Mouse (Mus musculus) cortical plate, adult 2 months (tissue): ENCODE measurements around the gene B230217C12Rik. TPM values are rescaled to one million over a fixed set of nuclear protein-coding genes. Genes with fewer than 3 reads are reported as not detected.
A peak's percentile ranks its signal among the peaks of the same experiment; 100 is the strongest.
"Not testable (repeated sequence)": the region's sequence is repeated elsewhere in the genome, so short reads cannot be mapped to it uniquely, and the experiment has no call there.

Experiments used
- H3K27ac ChIP-seq: fragments of 200-500 bp; 2 replicates; pipeline ENCODE4 v1.5.1; 2012; ENCODE audit warnings: low read length, control low read depth, inconsistent platforms; ENCODE audit not compliant: insufficient read depth
- H3K4me1 ChIP-seq: fragments of 200-500 bp; 2 replicates; pipeline ENCODE4 v1.6.1; 2011; ENCODE audit warnings: low read length; ENCODE audit not compliant: control insufficient read depth, insufficient read depth
- H3K4me3 ChIP-seq: fragments of 200-500 bp; 2 replicates; pipeline ENCODE4 v1.5.1; 2011; ENCODE audit warnings: mild to moderate bottlenecking, low read length, control low read depth; ENCODE audit not compliant: insufficient read depth
- CTCF ChIP-seq: fragments of 200-500 bp; IDR thresholded peaks from 2 replicates; pipeline ENCODE4 v1.5.1; 2011; ENCODE audit warnings: mild to moderate bottlenecking, control low read depth, low read length; ENCODE audit not compliant: insufficient read depth; ENCODE audit errors: extremely low read depth
- POLR2A ChIP-seq: fragments of 200-500 bp; IDR thresholded peaks from 2 replicates; pipeline ENCODE4 v1.6.1; 2011; ENCODE audit warnings: mild to moderate bottlenecking, low read length, control low read depth; ENCODE audit not compliant: insufficient read depth; ENCODE audit errors: extremely low read depth
- polyA plus RNA-seq: library from polyadenylated mRNA; depleted of rRNA; stranded (reverse); fragments of >200 nt; gene quantifications from 2 replicates; pipeline ENCODE4 v1.2.3, GENCODE M21; 2012

B230217C12Rik gene
- polyA plus RNA-seq, 1 experiment: 122 TPM

DNA sequence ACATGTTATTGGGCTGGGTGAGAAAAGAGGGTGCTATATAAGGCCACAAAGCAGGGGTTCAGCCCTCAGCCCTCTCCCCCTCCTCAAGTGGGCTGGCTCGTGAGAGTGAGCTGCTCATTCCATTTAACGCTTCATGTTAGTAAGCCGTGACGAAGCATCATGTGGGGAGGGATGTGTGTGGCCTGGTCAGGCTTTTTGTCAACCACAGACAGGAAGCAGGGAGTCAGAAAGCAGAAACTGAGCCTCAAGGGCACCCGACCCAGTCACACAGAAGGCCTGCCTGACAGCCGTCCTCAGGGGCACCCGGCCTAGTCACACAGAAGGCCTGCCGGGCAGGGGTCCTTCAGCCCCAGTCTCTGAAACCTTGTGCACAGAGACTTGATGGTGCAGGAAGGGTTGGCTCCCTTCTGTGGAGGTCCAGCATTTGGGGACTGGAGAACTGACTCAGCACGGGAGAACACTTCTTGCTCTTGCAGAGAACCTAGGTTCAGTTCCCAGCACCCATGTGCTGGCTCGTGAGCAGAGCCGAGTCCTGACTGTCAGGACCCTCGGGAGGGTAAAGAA, 10.6 kb upstream of the B230217C12Rik start:
- H3K27ac ChIP-seq: no peak overlapping the region
- no peak overlapping the region for H3K4me3 ChIP-seq
- H3K4me1 ChIP-seq: peaks cover 6% of the 10 kb centered on the region; the same call in 1 of the 2 replicates
- TF ChIP-seq POLR2A (no peak), CTCF (no peak)

DNA sequence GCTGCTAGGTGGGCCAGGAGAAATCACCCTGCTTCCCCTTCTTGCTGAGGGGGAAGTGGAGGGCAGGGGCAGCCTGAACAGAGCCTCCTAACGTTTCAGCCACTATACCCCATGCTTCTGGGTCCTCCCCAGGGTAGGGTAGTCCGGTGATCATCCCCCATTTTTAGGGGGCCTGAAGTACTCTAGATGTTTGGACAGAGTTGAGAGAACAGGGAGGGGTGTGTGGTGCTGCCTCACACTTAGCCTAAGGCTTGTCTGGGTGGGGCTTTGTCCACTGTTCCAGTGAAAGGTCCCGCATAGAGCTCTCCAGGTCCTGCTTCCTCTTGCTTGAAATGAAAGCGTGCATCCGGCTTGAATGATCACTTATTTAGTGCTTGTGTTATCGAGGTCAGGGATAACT, 10.1 kb upstream of the B230217C12Rik start:
- no peak for TF ChIP-seq CTCF
- no peak overlapping the region for H3K27ac ChIP-seq
- H3K4me3 ChIP-seq: no peak overlapping the region
- peaks cover 4% of the 10 kb centered on the region; the same call in 1 of the 2 replicates for H3K4me1 ChIP-seq

DNA sequence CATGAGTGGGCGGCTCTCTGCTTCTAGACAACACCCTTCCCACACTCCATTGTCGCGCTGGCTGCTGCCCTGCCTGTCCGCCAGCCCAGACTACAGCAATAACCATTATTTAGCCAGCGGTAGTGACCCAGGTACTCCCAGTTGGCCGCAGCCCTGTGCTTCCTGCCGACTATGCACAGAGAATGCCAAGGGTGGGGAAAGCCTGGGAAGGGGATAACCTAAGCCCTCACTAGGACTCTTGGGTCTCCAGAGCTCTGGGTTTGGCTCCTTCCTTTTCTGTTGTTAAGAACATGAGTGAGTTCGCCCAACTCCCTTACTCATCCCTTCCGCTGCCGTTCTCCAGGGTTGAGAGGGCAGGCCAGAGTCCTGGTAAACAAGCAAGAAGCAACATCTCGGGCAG, 8.6 kb upstream of the B230217C12Rik start:
- H3K4me3 ChIP-seq: no peak overlapping the region
- TF ChIP-seq CTCF (no peak), POLR2A (no peak)
- no peak overlapping the region for H3K27ac ChIP-seq
- H3K4me1 ChIP-seq: peaks cover 4% of the 10 kb centered on the region; the same call in 1 of the 2 replicates

DNA sequence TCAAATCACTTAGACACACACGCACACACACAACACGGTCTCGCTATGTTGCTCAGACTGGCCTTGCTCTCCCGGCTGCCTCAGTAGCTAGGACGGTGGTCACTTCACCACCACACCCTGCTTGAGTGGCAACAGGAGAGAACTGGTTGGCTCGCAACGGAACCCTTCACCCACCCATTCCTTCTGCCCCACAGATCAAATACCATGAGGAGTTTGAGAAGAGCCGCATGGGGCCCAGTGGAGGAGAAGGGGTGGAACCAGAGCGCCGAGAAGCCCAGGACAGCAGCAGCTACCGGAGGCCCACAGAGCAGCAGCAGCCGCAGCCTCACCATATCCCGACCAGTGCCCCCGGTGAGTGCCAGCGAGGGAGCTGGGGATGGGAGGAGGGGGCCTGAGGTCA, 7.2 kb upstream of the B230217C12Rik start:
- Histone ChIP-seq H3K27ac (no peak overlapping the region), H3K4me3 (no peak overlapping the region), H3K4me1 (peaks cover 3% of the 10 kb centered on the region; the same call in 1 of the 2 replicates)
- no peak for TF ChIP-seq POLR2A
- TF ChIP-seq CTCF: no peak

DNA sequence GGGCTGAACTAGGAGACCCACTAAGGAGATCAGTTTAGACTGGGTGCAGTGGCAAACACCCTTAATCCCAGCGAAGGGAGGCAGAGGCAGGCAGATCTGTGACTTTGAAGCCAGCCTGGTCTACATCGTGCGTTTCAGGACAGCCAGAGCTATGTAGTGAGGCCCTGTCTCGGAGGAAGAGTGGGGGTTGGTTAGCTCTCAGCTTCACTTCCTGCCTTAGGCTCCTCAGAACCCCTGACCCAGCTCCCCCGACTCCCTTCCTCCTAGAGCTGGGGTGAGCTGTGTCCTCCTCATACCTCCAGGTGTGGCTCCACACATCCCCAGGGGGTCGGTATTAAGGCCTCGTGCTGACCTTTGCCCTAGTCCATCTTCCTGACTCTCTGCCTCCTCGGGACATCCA, 4.0 kb upstream of the B230217C12Rik start:
- no peak for TF ChIP-seq POLR2A
- TF ChIP-seq CTCF: no peak
- H3K4me1 ChIP-seq: peaks cover 3% of the 10 kb centered on the region
- H3K4me3 ChIP-seq: no peak overlapping the region
- H3K27ac ChIP-seq: no peak overlapping the region

DNA sequence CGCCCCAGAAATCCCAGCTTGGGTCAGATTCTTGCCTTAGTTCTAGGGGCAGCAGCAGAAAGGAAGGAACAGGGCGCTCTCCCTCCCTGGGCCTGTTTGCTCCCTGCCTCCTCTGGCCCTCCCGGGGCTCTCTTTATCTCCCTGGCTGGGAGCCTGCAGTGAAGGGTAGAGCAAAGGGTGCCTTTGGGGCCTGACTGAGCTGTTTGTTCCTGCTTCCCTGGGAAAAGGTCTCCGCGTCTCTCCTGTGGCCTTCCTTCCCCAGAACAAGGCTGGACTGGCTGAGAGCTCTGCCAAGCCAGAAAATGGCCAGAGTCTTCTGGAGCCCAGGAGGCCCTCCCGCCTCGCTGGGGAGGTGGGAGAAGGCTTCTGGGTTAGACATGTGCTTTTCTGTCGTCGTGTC, 3.5 kb upstream of the B230217C12Rik start:
- not testable (repeated sequence) for H3K4me1 ChIP-seq, H3K4me3 ChIP-seq, H3K27ac ChIP-seq

DNA sequence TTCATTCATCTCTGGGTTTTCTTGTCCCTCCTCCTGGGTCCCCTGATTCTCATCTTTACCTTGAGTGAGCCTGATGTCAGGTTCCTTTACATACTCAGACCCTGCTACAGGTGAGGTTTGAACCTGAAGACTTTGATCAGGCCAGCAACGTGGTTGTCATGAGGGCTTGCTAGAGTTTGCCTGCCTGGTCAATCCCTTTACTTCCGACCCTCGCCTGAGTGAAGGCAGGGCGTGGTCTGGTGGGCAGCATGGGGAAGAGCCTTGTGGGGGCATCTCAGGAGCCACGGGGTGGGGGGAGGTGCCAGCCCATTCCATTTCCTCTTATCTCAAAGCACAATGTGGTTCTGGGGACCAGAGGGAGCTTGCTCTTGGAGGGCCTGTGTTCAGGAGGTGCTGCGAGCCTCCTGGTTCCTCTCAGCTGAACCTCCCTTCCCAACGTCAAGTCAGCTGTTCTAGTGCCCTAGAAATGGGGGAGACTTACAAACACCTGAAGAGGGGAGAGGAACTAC, 2.9 kb upstream of the B230217C12Rik start:
- Histone ChIP-seq H3K4me1 (peaks cover 1% of the 10 kb centered on the region), H3K27ac (no peak overlapping the region), H3K4me3 (no peak overlapping the region)
- TF ChIP-seq POLR2A: no peak
- no peak for TF ChIP-seq CTCF

DNA sequence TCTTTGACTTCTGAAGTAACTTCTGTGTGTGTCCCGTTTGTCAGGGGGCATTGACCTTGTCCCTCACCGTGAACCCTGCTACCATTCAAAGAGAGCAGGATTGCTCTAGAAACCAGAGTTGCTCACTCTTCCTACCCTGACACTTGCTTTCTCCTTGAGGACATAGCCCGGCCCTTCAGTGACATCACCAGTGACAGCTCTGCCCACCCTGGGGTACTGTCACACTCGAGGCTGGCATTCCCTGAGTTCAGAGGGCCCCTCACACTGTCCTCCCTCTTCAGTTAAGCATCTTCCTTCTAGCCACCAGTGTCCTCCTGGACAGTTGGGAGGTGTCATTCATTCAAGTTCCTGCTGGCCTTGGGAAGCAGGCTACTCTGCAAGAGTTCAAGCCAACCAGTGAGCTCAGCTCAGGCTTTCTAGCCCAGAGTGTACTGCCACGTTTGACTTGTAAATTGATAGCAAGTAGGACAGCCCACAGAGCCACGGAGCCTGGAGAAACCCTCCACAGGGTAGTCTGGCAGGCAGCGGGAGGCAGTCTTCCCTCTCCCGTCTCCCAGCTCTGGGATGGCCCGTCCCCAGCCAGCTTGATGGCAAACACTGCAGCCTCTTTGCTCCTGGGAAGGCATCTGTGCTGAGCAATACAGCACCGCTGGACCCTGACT, 1.7 kb upstream of the B230217C12Rik start:
- Histone ChIP-seq H3K4me3 (no peak overlapping the region), H3K4me1 (peaks cover 1% of the 10 kb centered on the region), H3K27ac (0 out of 2 replicates have a peak overlapping the region, but pooled peaks have one; percentile 17)
- no peak for TF ChIP-seq POLR2A
- no peak for TF ChIP-seq CTCF

DNA sequence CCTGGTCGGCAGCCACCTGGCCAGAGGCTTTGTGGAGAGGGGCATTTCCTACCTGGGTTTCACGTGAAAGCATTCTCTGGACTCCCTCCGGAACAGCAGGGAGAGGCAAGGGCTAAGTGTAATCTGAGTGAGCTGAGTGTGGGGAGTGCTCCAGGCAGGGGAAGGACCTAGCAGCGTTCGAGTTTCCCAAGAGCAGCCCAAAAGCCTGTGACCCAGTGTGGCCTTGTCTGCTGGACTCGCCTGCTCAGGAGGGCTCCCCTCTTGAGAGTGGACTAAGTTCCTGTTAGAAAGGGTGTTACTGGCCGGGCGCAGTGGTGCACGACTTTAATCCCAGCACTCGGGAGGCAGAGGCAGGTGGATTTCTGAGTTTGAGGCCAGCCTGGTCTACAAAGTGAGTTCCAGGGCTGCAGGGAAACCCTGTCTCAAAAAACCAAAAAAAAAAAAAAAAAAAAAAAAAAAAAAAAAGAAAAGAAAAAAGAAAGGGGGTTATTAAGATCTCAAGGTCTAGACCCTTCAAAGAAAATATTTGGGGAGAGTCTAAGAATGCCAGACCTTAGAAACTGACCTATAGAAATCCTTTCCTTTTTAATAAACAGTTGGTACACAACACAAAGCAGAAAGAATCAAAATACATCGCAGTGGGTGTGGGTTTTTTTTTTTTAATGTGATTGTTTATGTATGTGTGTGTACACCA, 992 bp upstream of the B230217C12Rik start:
- TF ChIP-seq CTCF (no peak), POLR2A (no peak)
- Histone ChIP-seq H3K4me1 (peaks cover 1% of the 10 kb centered on the region), H3K27ac (0 out of 2 replicates have a peak overlapping the region, but pooled peaks have one; percentile 17), H3K4me3 (no peak overlapping the region)

DNA sequence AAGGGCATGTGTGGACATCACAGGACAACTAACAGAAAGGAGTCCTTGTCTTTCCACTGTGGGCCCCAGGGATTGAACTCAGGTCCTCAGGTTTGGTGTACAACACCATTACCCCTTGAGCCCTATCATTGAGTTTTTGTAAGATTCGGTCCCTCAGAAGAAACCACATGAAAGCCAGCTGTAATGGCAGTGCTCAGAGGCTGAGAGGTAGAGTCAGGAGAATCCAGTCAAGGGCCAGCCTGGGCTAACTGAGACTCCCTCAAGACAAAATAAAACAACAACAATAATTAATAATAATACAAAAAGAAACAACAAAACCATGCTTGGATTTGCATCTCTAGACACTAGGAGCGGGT, 467 bp upstream of the B230217C12Rik start:
- Histone ChIP-seq H3K4me1 (peaks cover 1% of the 10 kb centered on the region), H3K4me3 (peak overlapping the region; percentile 56), H3K27ac (peak overlapping the region; percentile 63)
- TF ChIP-seq CTCF: no peak
- no peak for TF ChIP-seq POLR2A
